Mouse (Mus musculus) heart, embryonic 16.5 days (tissue): ENCODE measurements around the gene Rnf32. TPM values are rescaled to one million over a fixed set of nuclear protein-coding genes. Genes with fewer than 3 reads are reported as not detected.

Source experiments
- ATAC-seq: fragments of 200-750 bp; cut with Nextera tagmentation; replicated peaks from 2 replicates; pipeline ENCODE4 v1.8.0; 2017; ENCODE audit warnings: moderate number of reproducible peaks; ENCODE audit not compliant: insufficient read depth, low FRiP score; ENCODE audit errors: extremely low read depth
- H3K27ac ChIP-seq: fragments of 300-500 bp; sonication (generic); 2 replicates; pipeline ENCODE4 v1.5.1; 2014; ENCODE audit warnings: mild to moderate bottlenecking, low read length, control low read depth, moderate library complexity
- H3K27me3 ChIP-seq: fragments of 300-500 bp; sonication (generic); 2 replicates; pipeline ENCODE4 v1.6.1; 2014; ENCODE audit warnings: low read length, mixed read lengths; ENCODE audit not compliant: control insufficient read depth, insufficient read depth
- H3K36me3 ChIP-seq: fragments of 300-500 bp; sonication (generic); 2 replicates; pipeline ENCODE4 v1.6.1; 2014; ENCODE audit not compliant: control insufficient read depth, insufficient read depth
- H3K4me1 ChIP-seq: fragments of 300-500 bp; sonication (generic); 2 replicates; pipeline ENCODE4 v1.6.1; 2014; ENCODE audit warnings: low read length, mixed read lengths; ENCODE audit not compliant: control insufficient read depth, insufficient read depth
- H3K4me2 ChIP-seq: fragments of 300-500 bp; sonication (generic); 2 replicates; pipeline ENCODE4 v1.6.1; 2014; ENCODE audit warnings: low read depth, mild to moderate bottlenecking, control low read depth, low read length
- H3K4me3 ChIP-seq: fragments of 300-500 bp; sonication (generic); 2 replicates; pipeline ENCODE4 v1.5.1; 2014; ENCODE audit warnings: mild to moderate bottlenecking, control low read depth, low read length
- H3K9ac ChIP-seq: fragments of 300-500 bp; sonication (generic); 2 replicates; pipeline ENCODE4 v1.6.1; 2014; ENCODE audit warnings: low read length, control low read depth
- H3K9me3 ChIP-seq: fragments of 300-500 bp; sonication (generic); replicated peaks from 2 replicates; pipeline ENCODE4 v1.6.1; 2016; ENCODE audit warnings: low read length; ENCODE audit not compliant: control insufficient read depth
- WGBS: fragments of 180-500 bp; shearing (Covaris S2); extraction: QIAGEN DNeasy Blood & Tissue Kit; methylation state at CpG from one replicate; pipeline ENCODE4 v1.1.7; 2014; 5-methylcytosine and 5-hydroxymethylcytosine counted together
- polyA plus RNA-seq: library from polyadenylated mRNA; unstranded; fragments of >200 nt; fragmentation: Nextera tagmentation; extraction: Ambion mirVana; gene quantifications from 2 replicates; pipeline ENCODE4 v1.2.1, GENCODE M21; 2015

The Rnf32 gene
- polyA plus RNA-seq, 1 experiment from 2014 or later: 1.6 TPM

GRCm38 (mm10) chr5:29244769-29245168 is 49.0 kb downstream of the Rnf32 start:
- H3K4me1 ChIP-seq: no peaks in the 10 kb centered on the region
- no peak for ATAC-seq
- H3K4me3 ChIP-seq: no peak overlapping the region
- no peak overlapping the region for H3K4me2 ChIP-seq
- no peaks in the 10 kb centered on the region for H3K36me3 ChIP-seq
- WGBS: no CpG with 5 or more reads among the region's 1 CpGs
- H3K9me3 ChIP-seq: 0 out of 2 replicates have a peak, but pooled peaks cover 3% of the 10 kb centered on the region
- no peaks in the 10 kb centered on the region for H3K27me3 ChIP-seq
- H3K27ac ChIP-seq: no peak overlapping the region
- H3K9ac ChIP-seq: no peak overlapping the region

- Histone ChIP-seq H3K4me1 (no peaks in the 10 kb centered on the region), H3K27me3 (no peaks in the 10 kb centered on the region), H3K9me3 (no peaks in the 10 kb centered on the region), H3K36me3 (no peaks in the 10 kb centered on the region), H3K4me2 (no peak overlapping the region), H3K4me3 (no peak overlapping the region), H3K27ac (no peak overlapping the region), H3K9ac (no peak overlapping the region)
- WGBS: 62% methylated on average over 8 of the region's 8 CpGs
- no peak for ATAC-seq
These were observed 55.2 kb downstream of the Rnf32 start for GRCm38 (mm10) chr5:29250795-29251495.

DNA sequence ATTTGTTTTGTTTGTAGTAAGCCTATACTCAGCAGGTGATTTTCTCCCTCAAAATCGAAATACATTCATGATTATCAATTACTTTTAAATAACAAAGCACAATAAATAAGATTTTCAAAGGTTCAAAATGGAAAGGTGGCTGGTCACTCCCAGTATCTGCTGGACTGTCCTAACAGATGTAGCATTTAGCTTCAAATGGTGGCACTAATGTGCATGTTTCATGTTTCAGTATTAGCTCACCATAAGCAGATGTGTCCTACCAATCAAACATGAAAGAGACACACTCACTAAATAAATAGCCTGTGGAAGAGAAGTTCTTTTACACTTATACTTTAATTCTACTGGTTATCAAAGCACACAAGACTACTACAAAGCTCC is 55.7 kb downstream of the Rnf32 start:
- H3K4me3 ChIP-seq: no peak overlapping the region
- H3K9me3 ChIP-seq: no peaks in the 10 kb centered on the region
- H3K27me3 ChIP-seq: no peaks in the 10 kb centered on the region
- H3K9ac ChIP-seq: no peak overlapping the region
- no peak for ATAC-seq
- no peak overlapping the region for H3K27ac ChIP-seq
- WGBS: 83% methylated on average over 1 of the region's 1 CpGs
- no peaks in the 10 kb centered on the region for H3K36me3 ChIP-seq
- no peaks in the 10 kb centered on the region for H3K4me1 ChIP-seq
- H3K4me2 ChIP-seq: no peak overlapping the region

- Histone ChIP-seq H3K9me3 (no peaks in the 10 kb centered on the region), H3K36me3 (no peaks in the 10 kb centered on the region), H3K27me3 (no peaks in the 10 kb centered on the region), H3K9ac (no peak overlapping the region), H3K4me3 (no peak overlapping the region), H3K27ac (no peak overlapping the region), H3K4me1 (no peaks in the 10 kb centered on the region), H3K4me2 (no peak overlapping the region)
- 54% methylated on average over 2 of the region's 2 CpGs for WGBS
- no peak for ATAC-seq
These were observed 58.1 kb downstream of the Rnf32 start for GRCm38 (mm10) chr5:29253876-29254275.

DNA sequence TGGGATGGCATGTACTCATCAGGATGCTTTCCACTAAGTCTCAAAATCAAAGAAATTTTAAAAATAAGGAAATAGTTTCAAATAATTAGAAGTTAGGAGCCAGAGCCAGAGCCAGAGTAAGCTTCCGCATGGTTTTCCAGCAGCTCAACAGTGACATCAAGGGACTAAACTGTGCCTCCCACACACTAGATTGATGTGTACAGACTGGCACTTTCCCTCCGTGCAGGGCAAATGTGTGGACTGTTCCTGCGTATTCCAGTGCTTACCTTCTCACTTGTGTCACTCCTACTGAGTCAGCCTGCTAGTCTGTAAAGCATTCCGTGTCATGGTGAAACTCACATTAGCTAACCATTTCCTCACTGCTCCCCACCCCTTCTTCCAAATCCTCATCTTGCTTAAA is 75.1 kb downstream of the Rnf32 start:
- Histone ChIP-seq H3K4me2 (no peak overlapping the region), H3K4me1 (no peaks in the 10 kb centered on the region), H3K9me3 (no peaks in the 10 kb centered on the region), H3K27me3 (no peaks in the 10 kb centered on the region), H3K27ac (no peak overlapping the region), H3K36me3 (no peaks in the 10 kb centered on the region; the same call in 1 of the 2 replicates), H3K9ac (no peak overlapping the region), H3K4me3 (no peak overlapping the region)
- no peak for ATAC-seq
- WGBS: 60% methylated on average over 4 of the region's 4 CpGs

DNA sequence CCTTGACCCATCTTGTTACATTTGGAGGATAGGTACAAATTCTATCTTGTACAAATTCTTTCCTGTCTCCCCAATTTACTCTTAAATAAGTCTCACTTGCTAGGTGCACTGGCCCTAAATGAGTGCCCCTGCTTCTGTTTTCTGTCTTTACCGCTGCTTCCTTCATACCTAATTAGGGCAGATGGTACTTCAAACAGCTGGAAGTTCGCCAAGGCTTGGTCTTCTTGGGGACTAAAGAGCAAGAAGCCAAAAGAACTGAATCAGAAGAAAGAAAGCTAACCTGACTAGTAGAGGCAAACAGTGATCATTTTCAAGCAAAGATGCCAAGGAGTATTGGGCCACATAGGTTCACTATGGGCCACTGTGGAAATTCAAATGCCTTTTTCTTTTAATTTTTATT is 77.6 kb downstream of the Rnf32 start:
- Histone ChIP-seq H3K27me3 (no peaks in the 10 kb centered on the region), H3K9ac (no peak overlapping the region), H3K4me1 (no peaks in the 10 kb centered on the region), H3K36me3 (no peaks in the 10 kb centered on the region; the same call in 1 of the 2 replicates), H3K9me3 (no peaks in the 10 kb centered on the region), H3K27ac (no peak overlapping the region), H3K4me2 (no peak overlapping the region), H3K4me3 (no peak overlapping the region)
- no peak for ATAC-seq
- 72% methylated on average over 2 of the region's 2 CpGs for WGBS

DNA sequence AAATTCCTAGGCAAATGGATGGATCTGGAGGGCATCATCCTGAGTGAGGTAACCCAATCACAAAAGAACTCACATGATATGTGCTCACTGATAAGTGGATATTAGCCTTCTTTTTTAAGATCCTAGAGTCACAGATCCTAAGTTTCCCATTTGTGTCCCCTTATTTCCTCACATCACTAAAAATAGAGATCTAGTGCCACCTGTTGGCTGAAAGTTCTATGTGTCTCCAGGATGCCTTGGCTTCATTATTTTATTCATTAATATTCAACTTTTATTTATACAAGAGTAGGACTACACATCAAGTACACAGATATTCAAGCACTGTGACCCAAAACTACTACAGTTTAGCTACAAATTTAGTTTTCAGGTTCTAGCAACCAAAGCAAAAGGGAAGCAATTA is 79.0 kb downstream of the Rnf32 start:
- Histone ChIP-seq H3K9ac (no peak overlapping the region), H3K36me3 (no peaks in the 10 kb centered on the region; the same call in 1 of the 2 replicates), H3K4me3 (no peak overlapping the region), H3K4me2 (no peak overlapping the region), H3K4me1 (no peaks in the 10 kb centered on the region), H3K9me3 (no peaks in the 10 kb centered on the region), H3K27me3 (no peaks in the 10 kb centered on the region), H3K27ac (no peak overlapping the region)
- ATAC-seq: no peak

Other genes starting within 250 kb of the Rnf32 start
- gene Lmbr1, start 182.4 kb downstream of the Rnf32 start, polyA plus RNA-seq: 15.4 and 17.6 TPM in 2 replicates
- gene Nom1, start 238.7 kb downstream of the Rnf32 start, polyA plus RNA-seq: 19.0 and 19.1 TPM in 2 replicates